Mouse (Mus musculus) lung, embryonic 16.5 days (tissue): Measurements from ENCODE around the gene Spin2g. TPM values are rescaled to one million over a fixed set of nuclear protein-coding genes. Genes with fewer than 3 reads are reported as not detected.
"Not testable (repeated sequence)": the region's sequence is repeated elsewhere in the genome, so short reads cannot be mapped to it uniquely, and the experiment has no call there.

Experiments used
- ATAC-seq: fragments of 200-750 bp; cut with Nextera tagmentation; 2 replicates; pipeline ENCODE4 v1.8.0; 2017; ENCODE audit warnings: low read depth, mild to moderate bottlenecking, moderate library complexity
- H3K27ac ChIP-seq: fragments of 300-500 bp; sonication (generic); 2 replicates; pipeline ENCODE4 v1.5.1; 2014; ENCODE audit warnings: mild to moderate bottlenecking, control low read depth, low read length
- H3K27me3 ChIP-seq: fragments of 300-500 bp; sonication (generic); 2 replicates; pipeline ENCODE4 v1.6.1; 2014; ENCODE audit warnings: low read depth, low read length, mixed read lengths; ENCODE audit not compliant: control insufficient read depth, insufficient read depth
- H3K36me3 ChIP-seq: fragments of 300-500 bp; sonication (generic); 2 replicates; pipeline ENCODE4 v1.6.1; 2014; ENCODE audit warnings: low read length; ENCODE audit not compliant: control insufficient read depth, insufficient read depth
- H3K4me1 ChIP-seq: fragments of 300-500 bp; sonication (generic); replicated peaks from 2 replicates; pipeline ENCODE4 v1.6.1; 2014; ENCODE audit warnings: low read length, mixed read lengths; ENCODE audit not compliant: control insufficient read depth, insufficient read depth
- H3K4me2 ChIP-seq: fragments of 300-500 bp; sonication (generic); 2 replicates; pipeline ENCODE4 v1.6.1; 2014; ENCODE audit warnings: low read depth, low read length, control low read depth
- H3K4me3 ChIP-seq: fragments of 300-500 bp; sonication (generic); 2 replicates; pipeline ENCODE4 v1.5.1; 2014; ENCODE audit warnings: mild to moderate bottlenecking, low read length, control low read depth
- H3K9ac ChIP-seq: fragments of 300-500 bp; sonication (generic); 2 replicates; pipeline ENCODE4 v1.6.1; 2014; ENCODE audit warnings: low read length, control low read depth
- H3K9me3 ChIP-seq: fragments of 300-500 bp; sonication (generic); 2 replicates; pipeline ENCODE4 v1.6.1; 2016; ENCODE audit warnings: low read length; ENCODE audit not compliant: control insufficient read depth
- WGBS: fragments of 180-500 bp; shearing (Covaris S2); extraction: QIAGEN DNeasy Blood & Tissue Kit; methylation state at CpG from one replicate; pipeline ENCODE4 v1.1.7; 2014; 5-methylcytosine and 5-hydroxymethylcytosine counted together
- polyA plus RNA-seq: library from polyadenylated mRNA; unstranded; fragments of >200 nt; fragmentation: Nextera tagmentation; extraction: Ambion mirVana; gene quantifications from 2 replicates; pipeline ENCODE4 v1.2.1, GENCODE M21; 2015

The Spin2g gene
- not detected in 2 replicates for polyA plus RNA-seq

- not testable (repeated sequence) for H3K27ac ChIP-seq, H3K4me3 ChIP-seq, H3K9ac ChIP-seq, H3K36me3 ChIP-seq, H3K4me1 ChIP-seq, ATAC-seq, H3K9me3 ChIP-seq, H3K27me3 ChIP-seq, H3K4me2 ChIP-seq
- WGBS: 82% methylated on average over 6 of the region's 6 CpGs
Measured at GRCm38 (mm10) chrX:34238633-34239032, at the start of gene Spin2g. TSS of gene Spin2g (minus strand) at chrX:34238733.

Other genes with a start within 250 kb of the Spin2g start
- not detected in 2 replicates for gene Btbd35f9, start 77.2 kb downstream of the Spin2g start, polyA plus RNA-seq
- not detected in 2 replicates for gene Btbd35f8, start 211.8 kb upstream of the Spin2g start, polyA plus RNA-seq